In genomic region chr2:168119123-168119522, GRCm38 (mm10) we compare ENCODE assay signal across 23 mouse cellular contexts. TPM values are rescaled to one million over a fixed set of nuclear protein-coding genes. Genes with fewer than 3 reads are reported as not detected.
DNase-seq lines count a peak whose midpoint lies in the region; ATAC-seq and TF ChIP-seq lines count a peak whose summit lies in the region.
"Had no signal": no experiment of that assay in that cellular context is flagged by ENCODE, and none has a peak within 500 bp of the region (broad histone marks: within the 10 kb centered on the region; RNA-seq: fewer than 3 reads in every experiment).

No protein-coding gene starts in this region.

- H3K9ac ChIP-seq in forebrain, embryonic 11.5 days (ENCODE audit: low read length): no peak overlapping the region
- H3K9ac ChIP-seq in forebrain, postnatal 0 days: no peak overlapping the region
- 0 out of 2 replicates have a peak overlapping the region, but pooled peaks have one; percentile 1 for H3K9ac ChIP-seq in ES-E14 (ENCODE audit: insufficient read depth, low read depth, low read length, poor library complexity, severe bottlenecking)
- H3K9ac ChIP-seq: heart, embryonic 13.5 days; hindbrain, embryonic 15.5 days; liver, embryonic 12.5 days; midbrain, embryonic 15.5 days had no signal

- in situ Hi-C loops in ES-E14 (cut with MboI; ENCODE audit: low sequenced_read_pairs in 2 of 2, unreplicated experiment in 2 of 2): no loop called here

- peaks cover 8% of the 10 kb centered on the region for H3K4me1 ChIP-seq in forebrain, embryonic 11.5 days (replicated peaks; ENCODE audit: control insufficient read depth, insufficient read depth, low read length)
- H3K4me1 ChIP-seq in forebrain, postnatal 0 days (ENCODE audit: insufficient read depth): peaks cover 3% of the 10 kb centered on the region
- peaks cover 4 to 30% of the 10 kb centered on the region in 2 experiments for H3K4me1 ChIP-seq in ES-E14 (ENCODE audit: control insufficient read depth in 2 of 2, insufficient read depth in 2 of 2, low read length in 2 of 2, poor library complexity in 1 of 2)

- H3K4me3 ChIP-seq in forebrain, embryonic 11.5 days (ENCODE audit: low read depth, low read length): no peak overlapping the region
- H3K4me3 ChIP-seq in forebrain, postnatal 0 days (ENCODE audit: low read depth, low read length): no peak overlapping the region
- H3K4me3 ChIP-seq in ES-E14 (ENCODE audit: insufficient read depth in 1 of 2, low read depth in 1 of 2, low read length in 2 of 2, poor library complexity in 1 of 2, severe bottlenecking in 1 of 2): no peak overlapping the region
- H3K4me3 ChIP-seq: forebrain, embryonic 10.5 days; gastrocnemius, adult 2 months; heart, embryonic 13.5 days; hindbrain, embryonic 15.5 days; liver, embryonic 12.5 days; midbrain, embryonic 15.5 days had no signal

- no peak for TF ChIP-seq CTCF in forebrain, postnatal 0 days (IDR thresholded peaks at IDR 0.05; ENCODE audit: low read depth)

- H3K27ac ChIP-seq in forebrain, embryonic 11.5 days (ENCODE audit: low read depth, low read length): no peak overlapping the region
- no peak overlapping the region for H3K27ac ChIP-seq in forebrain, postnatal 0 days (ENCODE audit: low read depth, low read length)
- no peak overlapping the region for H3K27ac ChIP-seq in ES-E14 (ENCODE audit: insufficient read depth, low read depth, low read length, poor library complexity, severe bottlenecking)
- H3K27ac ChIP-seq: forebrain, embryonic 10.5 days; gastrocnemius, adult 2 months; heart, embryonic 13.5 days; hindbrain, embryonic 15.5 days; liver, embryonic 12.5 days; macrophage; midbrain, embryonic 15.5 days had no signal

- no peak for ATAC-seq in forebrain, embryonic 11.5 days (replicated peaks; ENCODE audit: low FRiP score)
- ATAC-seq in forebrain, postnatal 0 days: no peak
- peak; percentile 58 to 77 for ATAC-seq in hematopoietic stem cell, adult 5-6 weeks (replicated peaks in 1 of 2; ENCODE audit: insufficient read depth in 1 of 2, low FRiP score in 2 of 2, low TSS enrichment in 1 of 2, low read depth in 1 of 2, poor library complexity in 2 of 2, severe bottlenecking in 2 of 2)
- ATAC-seq: intestine, embryonic 16.5 days; liver, embryonic 12.5 days; midbrain, embryonic 15.5 days had no signal

- 86% methylated on average over 12 of the region's 12 CpGs for WGBS in forebrain, embryonic 11.5 days
- WGBS in forebrain, postnatal 0 days: 87% methylated on average over 12 of the region's 12 CpGs

- peak; percentile 41 for DNase-seq in forebrain, embryonic 11.5 days (ENCODE audit: low spot score)
- DNase-seq in forebrain, postnatal 0 days: no peak
- DNase-seq in ES-E14 (ENCODE audit: low read depth, low spot score): no peak
- DNase-seq in spleen, postnatal 36 days (ENCODE audit: low spot score in 2 of 2): peak; percentile 35 to 43
- DNase-seq in neural tube, embryonic 10.5 days (ENCODE audit: extremely low spot score, low spot score): no peak
- no peak for DNase-seq in lung, postnatal 4 days
- DNase-seq in urinary bladder, adult 18-20 months (ENCODE audit: low spot score in 2 of 2): no peak
- DNase-seq: adrenal gland, postnatal 10 days; cerebellum, adult 11-12 months; cerebellum, postnatal 14 days; gastrocnemius, adult 2 months; heart, adult 18-20 months; kidney, postnatal 4 days; lung, adult 2 months; thymus, adult 18-20 months had no signal

- no peaks in the 10 kb centered on the region for H3K9me3 ChIP-seq in forebrain, embryonic 11.5 days (ENCODE audit: control insufficient read depth, low read length)
- no peaks in the 10 kb centered on the region for H3K9me3 ChIP-seq in forebrain, postnatal 0 days (ENCODE audit: low read length)
- H3K9me3 ChIP-seq in ES-E14 (ENCODE audit: control insufficient read depth, insufficient read depth, low read depth, low read length): no peaks in the 10 kb centered on the region
- H3K9me3 ChIP-seq: heart, embryonic 13.5 days; hindbrain, embryonic 15.5 days; midbrain, embryonic 15.5 days had no signal

- H3K27me3 ChIP-seq in forebrain, embryonic 11.5 days (ENCODE audit: control insufficient read depth, insufficient read depth, low read length): peaks cover 2% of the 10 kb centered on the region; the same call in 1 of the 2 replicates
- H3K27me3 ChIP-seq in forebrain, postnatal 0 days (ENCODE audit: insufficient read depth, low read length): no peaks in the 10 kb centered on the region
- H3K27me3 ChIP-seq: hindbrain, embryonic 15.5 days had no signal

- H3K4me2 ChIP-seq in forebrain, embryonic 11.5 days (ENCODE audit: low read depth, low read length, severe bottlenecking): no peak overlapping the region
- no peak overlapping the region for H3K4me2 ChIP-seq in forebrain, postnatal 0 days (ENCODE audit: low read depth)
- H3K4me2 ChIP-seq: heart, embryonic 13.5 days; hindbrain, embryonic 15.5 days; liver, embryonic 12.5 days; midbrain, embryonic 15.5 days had no signal

- H3K36me3 ChIP-seq in forebrain, embryonic 11.5 days (ENCODE audit: control insufficient read depth, insufficient read depth, low read length): no peaks in the 10 kb centered on the region; the same call in 1 of the 2 replicates
- H3K36me3 ChIP-seq in forebrain, postnatal 0 days (ENCODE audit: insufficient read depth): no peaks in the 10 kb centered on the region
- H3K36me3 ChIP-seq in ES-E14 (ENCODE audit: control insufficient read depth, insufficient read depth, low read length, poor library complexity, severe bottlenecking): no peaks in the 10 kb centered on the region
- H3K36me3 ChIP-seq: forebrain, embryonic 10.5 days; heart, embryonic 13.5 days; hindbrain, embryonic 15.5 days; liver, embryonic 12.5 days; midbrain, embryonic 15.5 days had no signal

TF ChIP-seq in ES-E14, 5 proteins besides CTCF, POLR2A, EP300 and RAD21:
- TF ChIP-seq HCFC1 (IDR thresholded peaks at IDR 0.05; ENCODE audit: borderline replicate concordance, insufficient read depth, low read length) (no peak), CHD2 (IDR thresholded peaks at IDR 0.05; ENCODE audit: low read depth, low read length) (no peak), ZNF384 (IDR thresholded peaks at IDR 0.05; ENCODE audit: low read depth, low read length) (no peak), MAFK (IDR thresholded peaks at IDR 0.05; ENCODE audit: insufficient read depth, low read depth, low read length) (no peak), ZC3H11A (IDR thresholded peaks at IDR 0.05; ENCODE audit: borderline replicate concordance, low read depth, low read length) (no peak)

RNA-seq across cellular contexts. Expression of gene Pard6b, which starts 38.3 kb away (rescaled TPM):
- polyA plus RNA-seq in forebrain, embryonic 11.5 days (2014; fragmentation: Nextera tagmentation; extraction: Ambion mirVana): 12.4 and 13.7 TPM in 2 replicates
- total RNA-seq in forebrain, postnatal 0 days (2014; rRNA removed): 4.2 and 5.3 TPM in 2 replicates
- polyA plus RNA-seq in forebrain, postnatal 0 days (2015; fragmentation: Nextera tagmentation; extraction: Ambion mirVana): 2.8 and 4.1 TPM in 2 replicates
- 11.6 and 15.3 TPM in 2 replicates for total RNA-seq in ES-E14 (2012; rRNA removed)
- total RNA-seq in hematopoietic stem cell, adult 5-6 weeks (2017): 3.6 and 3.7 TPM in 2 replicates
- polyA plus RNA-seq: macrophage had no signal

Comparison
In these comparisons a context has a peak if more than half of its experiments do, and no peak if none do; other contexts are left out.
1. DNase-seq: peak in forebrain, embryonic 11.5 days (single experiment) and spleen, postnatal 36 days (2 of 2); none in forebrain, postnatal 0 days (single experiment), ES-E14 (single experiment), neural tube, embryonic 10.5 days (single experiment), lung, postnatal 4 days (0 of 2) and urinary bladder, adult 18-20 months (0 of 2).
2. ATAC-seq: peak in hematopoietic stem cell, adult 5-6 weeks (2 of 2); none in forebrain, embryonic 11.5 days (single experiment) and forebrain, postnatal 0 days (single experiment).